ENCODE assay signal across 8 mouse cellular contexts in genomic region chr6:99027542-99028160, GRCm38 (mm10).
A peak's percentile ranks its signal among the peaks of the same experiment; 100 is the strongest.
DNase-seq lines count a peak whose midpoint lies in the region; ATAC-seq and TF ChIP-seq lines count a peak whose summit lies in the region.

No protein-coding gene starts in this region.

- TF ChIP-seq CTCF in spleen, adult 2 months (IDR thresholded peaks at IDR 0.05; ENCODE audit: extremely low read depth, insufficient read depth, insufficient read length, insufficient replicate concordance): no peak

- DNase-seq in gastrocnemius, adult 18-20 months (ENCODE audit: low spot score): peak; percentile 30
- DNase-seq in gastrocnemius, postnatal 14 days: no peak
- DNase-seq in spleen, adult 2 months (ENCODE audit: low read depth in 1 of 2, low spot score in 2 of 2): no peak
- no peak for DNase-seq in spleen, adult 12 weeks (ENCODE audit: low spot score)
- no peak for DNase-seq in hindbrain, embryonic 10.5 days (ENCODE audit: low spot score)
- DNase-seq in cerebellum, adult 18-20 months: no peak

- no peaks in the 10 kb centered on the region for H3K36me3 ChIP-seq in spleen, adult 2 months (ENCODE audit: control insufficient read depth, insufficient read depth, low read length)
- H3K36me3 ChIP-seq in hindbrain, embryonic 10.5 days: no peaks in the 10 kb centered on the region
- H3K36me3 ChIP-seq in macrophage (ENCODE audit: inconsistent target): no peaks in the 10 kb centered on the region

- TF ChIP-seq POLR2A in spleen, adult 2 months (IDR thresholded peaks at IDR 0.05; ENCODE audit: low read depth, low read length): no peak

- peaks cover 15% of the 10 kb centered on the region for H3K4me1 ChIP-seq in spleen, adult 2 months (ENCODE audit: control insufficient read depth, insufficient read depth, insufficient read length)
- peaks cover 75% of the 10 kb centered on the region for H3K4me1 ChIP-seq in hindbrain, embryonic 10.5 days (replicated peaks)

- no peaks in the 10 kb centered on the region for H3K27me3 ChIP-seq in spleen, adult 2 months (ENCODE audit: control insufficient read depth, insufficient read depth, low read length)
- peaks cover 16% of the 10 kb centered on the region; the same call in 1 of the 2 replicates for H3K27me3 ChIP-seq in hindbrain, embryonic 10.5 days (ENCODE audit: insufficient read depth, poor library complexity, severe bottlenecking)

- H3K9me3 ChIP-seq in hindbrain, embryonic 10.5 days: no peaks in the 10 kb centered on the region

- peaks cover 47% of the 10 kb centered on the region for H3K79me2 ChIP-seq in macrophage (ENCODE audit: inconsistent target)

- intact Hi-C loops in gastrocnemius, postnatal 14 days (cut with DNase I; ENCODE audit: low total_unique reads): no loop called here

- ATAC-seq in granulocyte monocyte progenitor cell, adult 5-6 weeks (replicated peaks; ENCODE audit: poor library complexity, severe bottlenecking): no peak

- 3% methylated on average over 22 of the region's 22 CpGs for WGBS in spleen, adult 2 months
- WGBS in hindbrain, embryonic 10.5 days: 0% methylated on average over 22 of the region's 22 CpGs
- 2% methylated on average over 21 of the region's 22 CpGs for WGBS in macrophage (ENCODE audit: missing documents)

- peak overlapping the region; percentile 83 for H3K27ac ChIP-seq in spleen, adult 2 months (ENCODE audit: insufficient read depth, low read length)
- peak overlapping the region; percentile 96 for H3K27ac ChIP-seq in hindbrain, embryonic 10.5 days
- peak overlapping the region; percentile 87 for H3K27ac ChIP-seq in macrophage

- peak overlapping the region; percentile 80 for H3K4me3 ChIP-seq in spleen, adult 2 months (ENCODE audit: extremely low read depth, insufficient read depth, insufficient read length)
- peak overlapping the region; percentile 77 for H3K4me3 ChIP-seq in hindbrain, embryonic 10.5 days
- H3K4me3 ChIP-seq in macrophage (ENCODE audit: inconsistent target): peak overlapping the region; percentile 74
